Mouse (Mus musculus) cerebellum, adult 11-12 months (tissue): ENCODE measurements around the gene Nucks1.

ENCODE experiments used
- DNase-seq: peaks from one replicate; pipeline ENCODE4 v3.0.0; 2022

The Nucks1 gene

GRCm38 (mm10) chr1:131968983-131969382 lies 58.6 kb downstream of the Nucks1 start:
- no peak for DNase-seq

GRCm38 (mm10) chr1:131969825-131970224 lies 59.5 kb downstream of the Nucks1 start:
- DNase-seq, result no peak

- no peak for DNase-seq
Observed at GRCm38 (mm10) chr1:131970322-131970660, 60.0 kb downstream of the Nucks1 start.

GRCm38 (mm10) chr1:131970661-131971520 lies 60.6 kb downstream of the Nucks1 start:
- no peak for DNase-seq

- no peak for DNase-seq
Observed at GRCm38 (mm10) chr1:131971771-131972497, 61.6 kb downstream of the Nucks1 start.

GRCm38 (mm10) chr1:131972498-131973334 lies 62.4 kb downstream of the Nucks1 start:
- DNase-seq, result no peak

- no peak for DNase-seq
Observed at GRCm38 (mm10) chr1:131973991-131974390, 63.7 kb downstream of the Nucks1 start.

- DNase-seq, result no peak
Observed at GRCm38 (mm10) chr1:131976886-131977285, 66.6 kb downstream of the Nucks1 start.

- no peak for DNase-seq
Observed at GRCm38 (mm10) chr1:131980471-131980870, 70.1 kb downstream of the Nucks1 start.

- peak; percentile 48 for DNase-seq
Observed at GRCm38 (mm10) chr1:131981378-131982013, 71.2 kb downstream of the Nucks1 start.

- peak; percentile 66 for DNase-seq
Observed at GRCm38 (mm10) chr1:131982907-131983306, 72.6 kb downstream of the Nucks1 start.

- no peak for DNase-seq
Observed at GRCm38 (mm10) chr1:131983806-131984205, 73.5 kb downstream of the Nucks1 start.
